Mouse (Mus musculus) kidney, embryonic 15.5 days (tissue): ENCODE results near the gene Rassf5. TPM values are rescaled to one million over a fixed set of nuclear protein-coding genes. Genes with fewer than 3 reads are reported as not detected.

Experiments used
- ATAC-seq: fragments of 200-750 bp; cut with Nextera tagmentation; replicated peaks from 2 replicates; pipeline ENCODE4 v1.8.0; 2017; ENCODE audit warnings: moderate TSS enrichment; ENCODE audit not compliant: low FRiP score
- H3K27ac ChIP-seq: fragments of 300-500 bp; sonication (generic); 2 replicates; pipeline ENCODE4 v1.5.1; 2015; ENCODE audit warnings: mild to moderate bottlenecking, inconsistent platforms
- H3K27me3 ChIP-seq: fragments of 300-500 bp; sonication (generic); 2 replicates; pipeline ENCODE4 v1.6.1; 2015; ENCODE audit warnings: inconsistent platforms
- H3K36me3 ChIP-seq: fragments of 300-500 bp; sonication (generic); 2 replicates; pipeline ENCODE4 v1.6.1; 2015; ENCODE audit warnings: inconsistent platforms
- H3K4me1 ChIP-seq: fragments of 300-500 bp; sonication (generic); 2 replicates; pipeline ENCODE4 v1.6.1; 2015; ENCODE audit warnings: inconsistent platforms
- H3K4me2 ChIP-seq: fragments of 300-500 bp; sonication (generic); 2 replicates; pipeline ENCODE4 v1.6.1; 2015; ENCODE audit warnings: moderate library complexity, mild to moderate bottlenecking, inconsistent platforms
- H3K4me3 ChIP-seq: fragments of 300-500 bp; sonication (generic); replicated peaks from 2 replicates; pipeline ENCODE4 v1.5.1; 2015; ENCODE audit warnings: mild to moderate bottlenecking, inconsistent platforms
- H3K9ac ChIP-seq: fragments of 300-500 bp; sonication (generic); 2 replicates; pipeline ENCODE4 v1.6.1; 2015; ENCODE audit warnings: mild to moderate bottlenecking, inconsistent platforms
- H3K9me3 ChIP-seq: fragments of 300-500 bp; sonication (generic); replicated peaks from 2 replicates; pipeline ENCODE4 v1.6.1; 2016; ENCODE audit warnings: inconsistent platforms
- WGBS: fragments of 180-500 bp; shearing (Covaris S2); methylation state at CpG from one replicate; pipeline ENCODE4 v1.1.7; 2015; ENCODE audit warnings: mixed read lengths; 5-methylcytosine and 5-hydroxymethylcytosine counted together
- polyA plus RNA-seq: library from polyadenylated mRNA; unstranded; fragments of >200 nt; fragmentation: Nextera tagmentation; extraction: Ambion mirVana; gene quantifications from 2 replicates; pipeline ENCODE4 v1.2.1, GENCODE M21; 2015

Gene Rassf5
- polyA plus RNA-seq, result 2.8 and 2.9 TPM in 2 replicates

GRCm38 (mm10) chr1:131245089-131245856 is at the start of gene Rassf5:
Gene Rassf5, minus strand, starts transcription at chr1:131245258.
- Histone ChIP-seq H3K4me2 (peak within 1 kb of the TSS; percentile 98), H3K27ac (no peak within 1 kb of the TSS), H3K9ac (peak within 1 kb of the TSS; percentile 74), H3K4me1 (peaks cover 43% of the 10 kb centered on the region), H3K4me3 (peak within 1 kb of the TSS; percentile 66), H3K36me3 (no peaks in the 10 kb centered on the region), H3K9me3 (no peaks in the 10 kb centered on the region), H3K27me3 (peaks cover 55% of the 10 kb centered on the region)
- peak; percentile 63 for ATAC-seq
- under 1% methylated on average over 60 of the region's 60 CpGs for WGBS

GRCm38 (mm10) chr1:131293922-131294250 is 48.8 kb upstream of the Rassf5 start:
- H3K4me2 ChIP-seq, result no peak overlapping the region
- no peaks in the 10 kb centered on the region for H3K27me3 ChIP-seq
- H3K9ac ChIP-seq, result no peak overlapping the region
- no peak overlapping the region for H3K27ac ChIP-seq
- WGBS, result 96% methylated on average over 2 of the region's 2 CpGs
- no peak for ATAC-seq
- peaks cover 89% of the 10 kb centered on the region for H3K36me3 ChIP-seq
- H3K4me1 ChIP-seq, result no peaks in the 10 kb centered on the region
- no peaks in the 10 kb centered on the region for H3K9me3 ChIP-seq
- H3K4me3 ChIP-seq, result no peak overlapping the region

GRCm38 (mm10) chr1:131293221-131293921 is 48.3 kb upstream of the Rassf5 start:
- no peak for ATAC-seq
- WGBS, result 93% methylated on average over 4 of the region's 4 CpGs
- peaks cover 91% of the 10 kb centered on the region for H3K36me3 ChIP-seq

GRCm38 (mm10) chr1:131290648-131291047 is 45.6 kb upstream of the Rassf5 start:
- no peaks in the 10 kb centered on the region for H3K9me3 ChIP-seq
- H3K4me3 ChIP-seq, result no peak overlapping the region
- no peaks in the 10 kb centered on the region for H3K27me3 ChIP-seq
- no peak overlapping the region for H3K9ac ChIP-seq
- 48% methylated on average over 2 of the region's 2 CpGs for WGBS
- H3K36me3 ChIP-seq, result peaks cover 79% of the 10 kb centered on the region
- no peak overlapping the region for H3K4me2 ChIP-seq
- 0 out of 2 replicates have a peak, but pooled peaks have one; percentile 43 for ATAC-seq
- no peak overlapping the region for H3K27ac ChIP-seq
- H3K4me1 ChIP-seq, result no peaks in the 10 kb centered on the region

More at GRCm38 (mm10) chr1:131293221-131293921, 48.3 kb upstream of the Rassf5 start:
- Histone ChIP-seq H3K9me3 (no peaks in the 10 kb centered on the region), H3K4me3 (no peak overlapping the region), H3K9ac (no peak overlapping the region), H3K4me2 (no peak overlapping the region), H3K27ac (no peak overlapping the region), H3K27me3 (no peaks in the 10 kb centered on the region), H3K4me1 (no peaks in the 10 kb centered on the region)

DNA sequence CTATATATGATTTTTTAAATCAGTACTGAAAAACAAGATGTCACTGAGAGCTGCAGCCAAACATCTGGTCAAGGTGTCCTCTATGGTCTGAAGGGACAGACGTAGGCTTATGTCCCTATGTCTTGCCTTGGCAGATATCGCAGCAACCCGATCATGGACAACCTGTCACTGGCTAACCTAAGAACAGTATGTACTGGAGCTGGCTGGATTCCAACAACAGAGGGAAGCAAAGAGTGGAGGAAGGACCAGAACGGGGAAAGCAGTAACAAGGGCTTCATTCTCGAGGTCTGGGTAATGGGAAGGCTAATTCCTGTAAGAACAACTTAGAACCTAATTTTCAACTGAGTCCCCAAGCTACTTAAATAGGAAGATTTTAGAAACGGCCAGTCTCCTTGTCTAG is 43.9 kb upstream of the Rassf5 start:
- no peak overlapping the region for H3K4me3 ChIP-seq
- no peak for ATAC-seq
- H3K4me1 ChIP-seq, result no peaks in the 10 kb centered on the region
- no peaks in the 10 kb centered on the region for H3K27me3 ChIP-seq
- H3K9me3 ChIP-seq, result no peaks in the 10 kb centered on the region
- no peak overlapping the region for H3K4me2 ChIP-seq
- no peak overlapping the region for H3K9ac ChIP-seq
- peaks cover 63% of the 10 kb centered on the region for H3K36me3 ChIP-seq
- WGBS, result 88% methylated on average over 6 of the region's 6 CpGs
- H3K27ac ChIP-seq, result no peak overlapping the region

DNA sequence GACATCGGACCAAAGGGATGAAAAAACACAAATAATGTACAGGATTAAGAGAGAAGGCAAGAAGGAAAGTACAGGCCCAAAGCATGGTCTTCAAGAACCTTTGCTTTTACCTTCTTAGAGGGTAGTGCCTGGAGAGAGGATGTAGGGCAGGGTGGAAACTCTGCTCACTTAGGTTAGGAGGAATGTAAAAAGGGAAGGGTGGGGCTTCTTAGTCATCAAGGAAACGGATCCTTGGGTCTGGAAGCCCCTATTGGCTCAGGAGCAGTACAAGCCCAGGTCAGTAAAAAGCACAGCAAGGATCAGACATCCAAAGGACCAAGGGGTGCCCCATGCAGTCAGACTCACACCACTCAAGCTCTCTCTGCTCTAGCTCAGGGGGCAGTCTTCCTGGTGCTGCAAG is 42.2 kb upstream of the Rassf5 start:
- H3K27ac ChIP-seq, result no peak overlapping the region

GRCm38 (mm10) chr1:131286803-131287202 is 41.7 kb upstream of the Rassf5 start:
- Histone ChIP-seq H3K4me3 (no peak overlapping the region), H3K4me1 (no peaks in the 10 kb centered on the region), H3K4me2 (no peak overlapping the region), H3K9me3 (no peaks in the 10 kb centered on the region), H3K9ac (no peak overlapping the region), H3K36me3 (peaks cover 43% of the 10 kb centered on the region), H3K27me3 (no peaks in the 10 kb centered on the region), H3K27ac (no peak overlapping the region)
- ATAC-seq, result no peak
- 79% methylated on average over 5 of the region's 5 CpGs for WGBS

More for the DNA sequence above, 42.2 kb upstream of the Rassf5 start:
- no peak overlapping the region for H3K9ac ChIP-seq
- H3K4me3 ChIP-seq, result no peak overlapping the region
- peaks cover 48% of the 10 kb centered on the region for H3K36me3 ChIP-seq
- H3K9me3 ChIP-seq, result no peaks in the 10 kb centered on the region
- WGBS, result 65% methylated on average over 2 of the region's 2 CpGs
- no peak overlapping the region for H3K4me2 ChIP-seq
- ATAC-seq, result no peak
- H3K4me1 ChIP-seq, result no peaks in the 10 kb centered on the region
- H3K27me3 ChIP-seq, result no peaks in the 10 kb centered on the region

DNA sequence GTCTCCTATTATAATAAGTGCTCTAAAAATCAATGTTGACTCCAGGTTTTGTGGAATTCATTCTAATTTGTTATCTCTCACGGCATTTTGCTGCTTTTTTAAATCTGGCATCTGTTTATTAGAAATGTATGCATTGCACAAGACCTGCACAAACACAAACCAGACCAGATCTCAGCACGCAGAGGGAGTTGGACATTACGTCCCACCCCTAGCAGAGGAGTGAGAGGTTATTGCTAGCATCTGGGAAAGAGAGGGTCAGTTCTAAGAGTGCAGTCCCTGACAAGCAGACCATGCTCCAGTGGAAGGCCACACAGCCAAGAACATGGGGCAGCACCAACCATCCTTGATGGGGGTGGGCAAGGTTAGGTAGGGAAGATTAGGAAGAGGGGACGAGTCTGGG is 39.6 kb upstream of the Rassf5 start:
- Histone ChIP-seq H3K9me3 (no peaks in the 10 kb centered on the region), H3K4me1 (peaks cover 6% of the 10 kb centered on the region; the same call in 1 of the 2 replicates), H3K4me2 (no peak overlapping the region), H3K27me3 (no peaks in the 10 kb centered on the region), H3K36me3 (peaks cover 27% of the 10 kb centered on the region), H3K9ac (no peak overlapping the region), H3K4me3 (no peak overlapping the region), H3K27ac (no peak overlapping the region)
- 84% methylated on average over 4 of the region's 4 CpGs for WGBS
- ATAC-seq, result no peak

DNA sequence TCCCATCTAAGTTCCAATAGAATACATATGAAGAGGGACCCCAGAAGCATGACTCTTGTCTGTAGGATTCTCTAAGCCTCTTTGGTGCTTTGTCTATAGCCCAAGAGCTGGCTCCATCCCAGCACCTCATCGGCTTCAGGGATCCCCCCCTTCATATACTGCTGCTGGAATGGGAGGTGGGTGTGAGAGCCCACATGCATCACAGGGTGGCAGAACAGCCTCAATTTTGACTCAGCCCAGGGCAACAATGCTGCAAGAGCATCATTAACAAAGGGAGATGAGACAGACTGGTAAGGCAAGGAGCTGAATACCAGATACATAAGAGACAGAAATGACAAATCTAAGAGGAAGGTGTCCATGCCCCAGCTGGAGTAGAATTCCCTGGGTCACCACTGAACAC is 39.1 kb upstream of the Rassf5 start:
- no peaks in the 10 kb centered on the region for H3K27me3 ChIP-seq
- peaks cover 22% of the 10 kb centered on the region for H3K36me3 ChIP-seq
- no peak overlapping the region for H3K4me3 ChIP-seq
- H3K4me1 ChIP-seq, result peaks cover 11% of the 10 kb centered on the region
- WGBS, result 79% methylated on average over 1 of the region's 1 CpGs
- H3K27ac ChIP-seq, result no peak overlapping the region
- H3K4me2 ChIP-seq, result no peak overlapping the region
- no peak for ATAC-seq
- no peaks in the 10 kb centered on the region for H3K9me3 ChIP-seq
- no peak overlapping the region for H3K9ac ChIP-seq

DNA sequence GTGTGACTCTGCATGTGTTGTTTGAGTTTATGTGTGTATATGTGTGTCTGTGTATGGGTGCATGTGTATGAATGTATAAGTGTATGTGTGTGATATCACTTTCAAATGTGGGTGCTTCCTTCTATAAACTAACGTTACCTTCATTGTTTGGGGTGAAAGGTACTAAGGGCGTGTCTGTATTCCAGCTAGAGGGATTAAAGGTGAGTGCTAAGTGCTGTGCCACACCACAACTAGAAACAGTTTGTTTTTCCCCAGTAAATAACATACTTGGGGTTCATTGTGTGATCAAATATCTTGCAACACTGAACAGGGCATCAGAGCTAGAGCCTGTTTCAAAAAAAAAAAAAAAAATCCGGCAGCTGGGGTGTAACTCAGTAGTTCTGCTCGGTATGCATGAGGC is 36.7 kb upstream of the Rassf5 start:
- no peaks in the 10 kb centered on the region for H3K9me3 ChIP-seq
- 68% methylated on average over 4 of the region's 4 CpGs for WGBS
- H3K9ac ChIP-seq, result no peak overlapping the region
- H3K36me3 ChIP-seq, result 0 out of 2 replicates have a peak, but pooled peaks cover 7% of the 10 kb centered on the region
- no peak overlapping the region for H3K27ac ChIP-seq
- H3K27me3 ChIP-seq, result no peaks in the 10 kb centered on the region
- no peak overlapping the region for H3K4me2 ChIP-seq
- H3K4me3 ChIP-seq, result no peak overlapping the region
- peaks cover 24% of the 10 kb centered on the region for H3K4me1 ChIP-seq
- ATAC-seq, result no peak

DNA sequence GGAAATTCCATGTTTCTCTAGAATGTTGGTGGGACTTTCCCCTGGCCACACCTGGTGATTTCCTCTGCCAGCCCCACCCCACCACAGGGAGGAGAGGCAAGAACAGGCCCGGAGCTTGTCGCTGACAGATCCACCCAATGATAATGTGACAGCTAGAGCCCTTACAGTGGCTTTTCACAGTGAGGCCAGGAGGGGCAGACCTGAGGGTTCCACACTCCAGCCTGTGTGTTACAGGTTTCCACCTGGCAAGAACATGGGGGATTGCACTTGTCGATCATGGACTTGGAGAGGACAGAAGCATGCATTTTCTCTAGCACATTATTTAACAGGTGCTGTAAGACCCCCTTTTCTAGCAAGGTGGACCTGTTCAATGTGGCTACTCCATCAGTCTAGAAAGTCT is 35.2 kb upstream of the Rassf5 start:
- no peak overlapping the region for H3K4me2 ChIP-seq
- no peak overlapping the region for H3K4me3 ChIP-seq
- H3K27me3 ChIP-seq, result no peaks in the 10 kb centered on the region
- no peak for ATAC-seq
- H3K4me1 ChIP-seq, result peaks cover 30% of the 10 kb centered on the region
- H3K9me3 ChIP-seq, result no peaks in the 10 kb centered on the region
- no peaks in the 10 kb centered on the region for H3K36me3 ChIP-seq
- H3K27ac ChIP-seq, result no peak overlapping the region
- WGBS, result 53% methylated on average over 3 of the region's 3 CpGs
- no peak overlapping the region for H3K9ac ChIP-seq

- 0 out of 2 replicates have a peak, but pooled peaks cover 2% of the 10 kb centered on the region for H3K27me3 ChIP-seq
- H3K36me3 ChIP-seq, result no peaks in the 10 kb centered on the region
- H3K4me1 ChIP-seq, result peaks cover 36% of the 10 kb centered on the region
- peak within 1 kb of the TSS; percentile 35 for H3K9ac ChIP-seq
- peak within 1 kb of the TSS; percentile 47 for H3K4me3 ChIP-seq
- 35% methylated on average over 3 of the region's 4 CpGs for WGBS
- no peak within 1 kb of the TSS for H3K27ac ChIP-seq
- H3K4me2 ChIP-seq, result peak within 1 kb of the TSS; percentile 63
- peak; percentile 24; the same call in 1 of the 2 replicates for ATAC-seq
- H3K9me3 ChIP-seq, result no peaks in the 10 kb centered on the region
These were observed 34.4 kb upstream of the Rassf5 start, which contains the start of gene Ikbke for GRCm38 (mm10) chr1:131279456-131279776. Gene Ikbke, minus strand, starts transcription at chr1:131279606.
